Mouse (Mus musculus) myocyte (in vitro differentiated cells): ENCODE data around the gene Sphk2. TPM values are rescaled to one million over a fixed set of nuclear protein-coding genes. Genes with fewer than 3 reads are reported as not detected.

Experiments
- H3K27me3 ChIP-seq: one replicate; pipeline ENCODE4 v1.6.1; 2011; ENCODE audit not compliant: control insufficient read depth, insufficient read depth, insufficient read length
- H3K36me3 ChIP-seq: one replicate; pipeline ENCODE4 v1.6.1; 2011; ENCODE audit not compliant: control insufficient read depth, insufficient read depth
- H3K4me2 ChIP-seq: one replicate; pipeline ENCODE4 v1.6.1; 2011; ENCODE audit warnings: low read depth, control low read depth
- H3K4me3 ChIP-seq: one replicate; pipeline ENCODE4 v1.5.1; 2011; ENCODE audit warnings: mild to moderate bottlenecking, control low read depth, moderate library complexity
- H3K79me2 ChIP-seq: one replicate; pipeline ENCODE4 v1.6.1; 2011; ENCODE audit not compliant: control insufficient read depth, insufficient read depth
- H3ac ChIP-seq: one replicate; pipeline ENCODE4 v1.6.1; 2011; ENCODE audit not compliant: control insufficient read depth, insufficient read length
- CEBPB ChIP-seq: IDR thresholded peaks from 2 replicates; pipeline ENCODE4 v1.6.1; 2011; ENCODE audit warnings: mild to moderate bottlenecking, moderate library complexity; ENCODE audit not compliant: poor library complexity, insufficient read depth, severe bottlenecking
- E2F4 ChIP-seq: IDR thresholded peaks from one replicate; pipeline ENCODE4 v1.6.1; 2011; ENCODE audit warnings: mild to moderate bottlenecking, control low read depth, moderate library complexity; ENCODE audit not compliant: insufficient read depth
- MAX ChIP-seq: IDR thresholded peaks from one replicate; pipeline ENCODE4 v1.6.1; 2011; ENCODE audit warnings: low read depth, mild to moderate bottlenecking, control low read depth
- MYOD1 ChIP-seq, 3 experiments: IDR thresholded peaks; one replicate each; pipeline ENCODE4 v1.6.1; 2011; ENCODE audit warnings: control low read depth in 2 of 3, low read depth in 2 of 3, mild to moderate bottlenecking in 2 of 3, moderate library complexity in 1 of 3; ENCODE audit not compliant: insufficient read length in 2 of 3, control insufficient read depth in 1 of 3
- MYOG ChIP-seq, 3 experiments: IDR thresholded peaks; one replicate each; pipeline ENCODE4 v1.6.1; 2011; ENCODE audit warnings: control low read depth in 2 of 3, low read depth in 2 of 3, mild to moderate bottlenecking in 2 of 3; ENCODE audit not compliant: insufficient read length in 2 of 3, control insufficient read depth in 1 of 3, insufficient read depth in 1 of 3
- POLR2A ChIP-seq: IDR thresholded peaks from one replicate; pipeline ENCODE4 v1.6.1; 2011; ENCODE audit warnings: low read depth, mild to moderate bottlenecking, control low read depth, moderate library complexity; ENCODE audit not compliant: insufficient read length
- POLR2AphosphoS2 ChIP-seq: IDR thresholded peaks from one replicate; pipeline ENCODE4 v1.6.1; 2011; ENCODE audit warnings: low read depth, control low read depth; ENCODE audit not compliant: insufficient read length
- REST ChIP-seq: IDR thresholded peaks from one replicate; pipeline ENCODE4 v1.6.1; 2011; ENCODE audit warnings: mild to moderate bottlenecking, control low read depth, moderate library complexity; ENCODE audit not compliant: insufficient read depth, insufficient read length
- SRF ChIP-seq: IDR thresholded peaks from one replicate; pipeline ENCODE4 v1.6.1; 2011; ENCODE audit warnings: low read depth; ENCODE audit not compliant: control insufficient read depth, insufficient read length
- TCF12 ChIP-seq: IDR thresholded peaks from one replicate; pipeline ENCODE4 v1.6.1; 2011; ENCODE audit warnings: mild to moderate bottlenecking, control low read depth; ENCODE audit not compliant: poor library complexity, insufficient read depth, severe bottlenecking
- TCF3 ChIP-seq: IDR thresholded peaks from one replicate; pipeline ENCODE4 v1.6.1; 2011; ENCODE audit warnings: low read depth, control low read depth; ENCODE audit not compliant: insufficient read length
- USF1 ChIP-seq: IDR thresholded peaks from one replicate; pipeline ENCODE4 v1.6.1; 2011; ENCODE audit warnings: low read depth, mild to moderate bottlenecking, control low read depth, moderate library complexity
- polyA plus RNA-seq: library from polyadenylated mRNA; unstranded; fragments of >200 nt; fragmentation: generic; extraction: Trizol; gene quantifications from one replicate; pipeline ENCODE4 v1.2.1, GENCODE M21; 2012; ENCODE audit warnings: missing spikeins

Sphk2 gene
- polyA plus RNA-seq, 1 experiment, result 22.8 TPM

- no peaks in the 10 kb centered on the region for H3K36me3 ChIP-seq
- TF ChIP-seq MYOD1 (IDR thresholded peaks at IDR 0.05; ENCODE audit: control insufficient read depth in 1 of 3, insufficient read length in 2 of 3, low read depth in 2 of 3), result no peak
- no peak for TF ChIP-seq TCF12
- no peak for TF ChIP-seq SRF
- TF ChIP-seq POLR2AphosphoS2, result no peak
- no peak for TF ChIP-seq E2F4
- no peak for TF ChIP-seq REST
- no peak for TF ChIP-seq POLR2A
- no peak for TF ChIP-seq USF1
- TF ChIP-seq CEBPB, result no peak
- H3K4me3 ChIP-seq, result no peak overlapping the region
- H3K79me2 ChIP-seq, result no peaks in the 10 kb centered on the region
- H3ac ChIP-seq, result no peak overlapping the region
- H3K27me3 ChIP-seq, result no peaks in the 10 kb centered on the region
- no peak overlapping the region for H3K4me2 ChIP-seq
Measured at GRCm38 (mm10) chr7:45689099-45689498, 28.7 kb downstream of the Sphk2 start.

- no peak for TF ChIP-seq POLR2A
- no peak for TF ChIP-seq REST
- TF ChIP-seq POLR2AphosphoS2, result no peak
- no peak for TF ChIP-seq MAX
- TF ChIP-seq SRF, result no peak
- Histone ChIP-seq H3ac (no peak overlapping the region), H3K27me3 (no peaks in the 10 kb centered on the region), H3K79me2 (no peaks in the 10 kb centered on the region), H3K4me2 (no peak overlapping the region), H3K36me3 (no peaks in the 10 kb centered on the region), H3K4me3 (no peak overlapping the region)
Measured at GRCm38 (mm10) chr7:45686841-45687240, 31.0 kb downstream of the Sphk2 start.

GRCm38 (mm10) chr7:45685811-45686210, 32.0 kb downstream of the Sphk2 start:
- Histone ChIP-seq H3K79me2 (no peaks in the 10 kb centered on the region), H3ac (no peak overlapping the region), H3K27me3 (no peaks in the 10 kb centered on the region), H3K4me2 (no peak overlapping the region), H3K36me3 (no peaks in the 10 kb centered on the region), H3K4me3 (no peak overlapping the region)
- TF ChIP-seq POLR2AphosphoS2 (no peak), REST (no peak), TCF12 (no peak), MYOD1 (IDR thresholded peaks at IDR 0.05; ENCODE audit: control insufficient read depth in 1 of 3, insufficient read length in 2 of 3, low read depth in 2 of 3) (no peak), CEBPB (no peak), SRF (no peak), MAX (no peak), MYOG (IDR thresholded peaks at IDR 0.05; ENCODE audit: control insufficient read depth in 1 of 3, insufficient read depth in 1 of 3, insufficient read length in 2 of 3, low read depth in 2 of 3) (no peak)

GRCm38 (mm10) chr7:45683396-45684050, 34.3 kb downstream of the Sphk2 start, which contains the start of gene Ntn5:
Gene Ntn5, plus strand, starts transcription at chr7:45684022.
- TF ChIP-seq MYOG (IDR thresholded peaks at IDR 0.05; ENCODE audit: control insufficient read depth in 1 of 3, insufficient read depth in 1 of 3, insufficient read length in 2 of 3, low read depth in 2 of 3) (no peak), TCF12 (no peak), TCF3 (no peak), CEBPB (no peak), SRF (no peak), POLR2AphosphoS2 (no peak), MAX (no peak), POLR2A (no peak), REST (no peak), MYOD1 (IDR thresholded peaks at IDR 0.05; ENCODE audit: control insufficient read depth in 1 of 3, insufficient read length in 2 of 3, low read depth in 2 of 3) (no peak), USF1 (no peak), E2F4 (no peak)
- Histone ChIP-seq H3K4me2 (no peak within 1 kb of the TSS), H3K36me3 (no peaks in the 10 kb centered on the region)

GRCm38 (mm10) chr7:45682144-45683126, 35.4 kb downstream of the Sphk2 start:
- Histone ChIP-seq H3ac (no peak overlapping the region), H3K27me3 (no peaks in the 10 kb centered on the region), H3K36me3 (no peaks in the 10 kb centered on the region), H3K4me3 (no peak overlapping the region), H3K4me2 (peak overlapping the region; percentile 47), H3K79me2 (no peaks in the 10 kb centered on the region)
- TF ChIP-seq TCF12 (no peak), MYOD1 (IDR thresholded peaks at IDR 0.05; ENCODE audit: control insufficient read depth in 1 of 3, insufficient read length in 2 of 3, low read depth in 2 of 3) (no peak), SRF (no peak), POLR2A (no peak), TCF3 (no peak), POLR2AphosphoS2 (no peak), USF1 (no peak)

More at GRCm38 (mm10) chr7:45683396-45684050, 34.3 kb downstream of the Sphk2 start, which contains the start of gene Ntn5:
- no peak within 1 kb of the TSS for H3ac ChIP-seq
- no peaks in the 10 kb centered on the region for H3K27me3 ChIP-seq
- H3K79me2 ChIP-seq, result no peaks in the 10 kb centered on the region
- H3K4me3 ChIP-seq, result no peak within 1 kb of the TSS
